Mouse (Mus musculus): ENCODE results near the gene Serpinf1. TPM values are rescaled to one million over a fixed set of nuclear protein-coding genes. Genes with fewer than 3 reads are reported as not detected.
A peak's percentile ranks its signal among the peaks of the same experiment; 100 is the strongest.

Serpinf1 gene
- polyA plus RNA-seq, 1 experiment from 2014 or later = 833 TPM

- H3K36me3 ChIP-seq (replicated peaks; ENCODE audit: insufficient read depth, low read length) = peaks cover 24% of the 10 kb centered on the region
- H3K27ac ChIP-seq (ENCODE audit: low read depth) = peak overlapping the region; percentile 61
- ATAC-seq (no peak), DNase-seq (no peak)
- no peaks in the 10 kb centered on the region for H3K9me3 ChIP-seq (ENCODE audit: low read length)
- no peak overlapping the region for H3K4me3 ChIP-seq (ENCODE audit: low read depth, low read length)
- H3K4me2 ChIP-seq (ENCODE audit: low read depth, low read length) = peak overlapping the region; percentile 81
- no peak overlapping the region for H3K9ac ChIP-seq (replicated peaks)
- no peaks in the 10 kb centered on the region for H3K27me3 ChIP-seq (ENCODE audit: insufficient read depth, low read length)
- peaks cover 38% of the 10 kb centered on the region for H3K4me1 ChIP-seq (ENCODE audit: insufficient read depth)
- WGBS (ENCODE audit: insufficient replicate concordance) = 95% methylated on average over 4 of the region's 4 CpGs
- no peak for TF ChIP-seq EP300 (IDR thresholded peaks at IDR 0.05; ENCODE audit: low read depth)
- TF ChIP-seq CTCF (IDR thresholded peaks at IDR 0.05; ENCODE audit: low read depth) = peak; percentile 46
Measured at GRCm38 (mm10) chr11:75466731-75467505, 44.4 kb upstream of the Serpinf1 start.

GRCm38 (mm10) chr11:75465051-75465450 lies 42.5 kb upstream of the Serpinf1 start:
- Histone ChIP-seq H3K4me1 (ENCODE audit: insufficient read depth) (peaks cover 41% of the 10 kb centered on the region), H3K4me2 (ENCODE audit: low read depth, low read length) (no peak overlapping the region), H3K9me3 (ENCODE audit: low read length) (no peaks in the 10 kb centered on the region), H3K9ac (replicated peaks) (no peak overlapping the region), H3K4me3 (ENCODE audit: low read depth, low read length) (no peak overlapping the region), H3K36me3 (replicated peaks; ENCODE audit: insufficient read depth, low read length) (peaks cover 24% of the 10 kb centered on the region), H3K27me3 (ENCODE audit: insufficient read depth, low read length) (no peaks in the 10 kb centered on the region), H3K27ac (ENCODE audit: low read depth) (no peak overlapping the region)
- ATAC-seq = no peak
- TF ChIP-seq CTCF (IDR thresholded peaks at IDR 0.05; ENCODE audit: low read depth) = no peak
- TF ChIP-seq EP300 (IDR thresholded peaks at IDR 0.05; ENCODE audit: low read depth) = no peak
- 77% methylated on average over 6 of the region's 6 CpGs for WGBS (ENCODE audit: insufficient replicate concordance)
- no peak for DNase-seq

GRCm38 (mm10) chr11:75464417-75464816 lies 41.9 kb upstream of the Serpinf1 start:
- Histone ChIP-seq H3K27ac (ENCODE audit: low read depth) (no peak overlapping the region), H3K4me3 (ENCODE audit: low read depth, low read length) (no peak overlapping the region), H3K27me3 (ENCODE audit: insufficient read depth, low read length) (no peaks in the 10 kb centered on the region), H3K36me3 (replicated peaks; ENCODE audit: insufficient read depth, low read length) (peaks cover 24% of the 10 kb centered on the region), H3K9ac (replicated peaks) (no peak overlapping the region), H3K4me2 (ENCODE audit: low read depth, low read length) (no peak overlapping the region), H3K9me3 (ENCODE audit: low read length) (no peaks in the 10 kb centered on the region), H3K4me1 (ENCODE audit: insufficient read depth) (peaks cover 47% of the 10 kb centered on the region)
- TF ChIP-seq EP300 (IDR thresholded peaks at IDR 0.05; ENCODE audit: low read depth) (no peak), CTCF (IDR thresholded peaks at IDR 0.05; ENCODE audit: low read depth) (no peak)
- ATAC-seq (no peak), DNase-seq (no peak)
- WGBS (ENCODE audit: insufficient replicate concordance) = 93% methylated on average over 6 of the region's 6 CpGs

GRCm38 (mm10) chr11:75463624-75464023 lies 41.1 kb upstream of the Serpinf1 start:
- DNase-seq (no peak), ATAC-seq (no peak)
- no peaks in the 10 kb centered on the region for H3K9me3 ChIP-seq (ENCODE audit: low read length)
- peak overlapping the region; percentile 93; the same call in 1 of the 2 replicates for H3K9ac ChIP-seq (replicated peaks)
- peak overlapping the region; percentile 76 for H3K4me3 ChIP-seq (ENCODE audit: low read depth, low read length)
- WGBS (ENCODE audit: insufficient replicate concordance) = 75% methylated on average over 4 of the region's 4 CpGs
- TF ChIP-seq CTCF (IDR thresholded peaks at IDR 0.05; ENCODE audit: low read depth) = no peak
- H3K36me3 ChIP-seq (replicated peaks; ENCODE audit: insufficient read depth, low read length) = peaks cover 24% of the 10 kb centered on the region
- peaks cover 52% of the 10 kb centered on the region for H3K4me1 ChIP-seq (ENCODE audit: insufficient read depth)
- no peaks in the 10 kb centered on the region for H3K27me3 ChIP-seq (ENCODE audit: insufficient read depth, low read length)
- peak overlapping the region; percentile 75 for H3K4me2 ChIP-seq (ENCODE audit: low read depth, low read length)
- H3K27ac ChIP-seq (ENCODE audit: low read depth) = peak overlapping the region; percentile 93

- H3K9me3 ChIP-seq (ENCODE audit: low read length) = no peaks in the 10 kb centered on the region
- ATAC-seq (peak; percentile 24), DNase-seq (peak; percentile 93)
- 5% methylated on average over 9 of the region's 9 CpGs for WGBS (ENCODE audit: insufficient replicate concordance)
- peak overlapping the region; percentile 93 for H3K9ac ChIP-seq (replicated peaks)
- peak overlapping the region; percentile 76 for H3K4me3 ChIP-seq (ENCODE audit: low read depth, low read length)
- H3K4me2 ChIP-seq (ENCODE audit: low read depth, low read length) = peak overlapping the region; percentile 75
- H3K4me1 ChIP-seq (ENCODE audit: insufficient read depth) = peaks cover 50% of the 10 kb centered on the region
- no peaks in the 10 kb centered on the region for H3K27me3 ChIP-seq (ENCODE audit: insufficient read depth, low read length)
- TF ChIP-seq CTCF (IDR thresholded peaks at IDR 0.05; ENCODE audit: low read depth) = no peak
- TF ChIP-seq EP300 (IDR thresholded peaks at IDR 0.05; ENCODE audit: low read depth) = peak; percentile 51; the same call in 1 of the 2 replicates
- H3K36me3 ChIP-seq (replicated peaks; ENCODE audit: insufficient read depth, low read length) = peaks cover 24% of the 10 kb centered on the region
- H3K27ac ChIP-seq (ENCODE audit: low read depth) = peak overlapping the region; percentile 93
Measured at GRCm38 (mm10) chr11:75462865-75463336, 40.4 kb upstream of the Serpinf1 start.

- 5% methylated on average over 16 of the region's 16 CpGs for WGBS (ENCODE audit: insufficient replicate concordance)
- Histone ChIP-seq H3K4me3 (ENCODE audit: low read depth, low read length) (peak overlapping the region; percentile 76), H3K9me3 (ENCODE audit: low read length) (no peaks in the 10 kb centered on the region), H3K4me1 (ENCODE audit: insufficient read depth) (peaks cover 48% of the 10 kb centered on the region), H3K36me3 (replicated peaks; ENCODE audit: insufficient read depth, low read length) (peaks cover 24% of the 10 kb centered on the region), H3K9ac (replicated peaks) (peak overlapping the region; percentile 93), H3K27ac (ENCODE audit: low read depth) (peak overlapping the region; percentile 93), H3K4me2 (ENCODE audit: low read depth, low read length) (peak overlapping the region; percentile 75), H3K27me3 (ENCODE audit: insufficient read depth, low read length) (no peaks in the 10 kb centered on the region)
- peak; percentile 86 for DNase-seq
- ATAC-seq = peak; percentile 28
- no peak for TF ChIP-seq CTCF (IDR thresholded peaks at IDR 0.05; ENCODE audit: low read depth)
- TF ChIP-seq EP300 (IDR thresholded peaks at IDR 0.05; ENCODE audit: low read depth) = no peak
Measured at GRCm38 (mm10) chr11:75462253-75462783, 39.8 kb upstream of the Serpinf1 start.

Measured in liver, postnatal 0 days (tissue).